Mouse (Mus musculus) stomach, postnatal 0 days (tissue): ENCODE measurements around the gene Lcn2. TPM values are rescaled to one million over a fixed set of nuclear protein-coding genes. Genes with fewer than 3 reads are reported as not detected.

Experiments used
- ATAC-seq: fragments of 200-750 bp; cut with Nextera tagmentation; 2 replicates; pipeline ENCODE4 v1.8.0; 2017; ENCODE audit not compliant: low FRiP score, low TSS enrichment
- DNase-seq: peaks from one replicate; pipeline ENCODE4 v3.0.0-alpha.2; 2016; ENCODE audit warnings: low spot score
- H3K27ac ChIP-seq: fragments of 300-500 bp; sonication (generic); replicated peaks from 2 replicates; pipeline ENCODE4 v1.5.1; 2014; ENCODE audit warnings: mild to moderate bottlenecking, control low read depth
- H3K27me3 ChIP-seq: fragments of 300-500 bp; sonication (generic); 2 replicates; pipeline ENCODE4 v1.6.1; 2014; ENCODE audit warnings: low read length; ENCODE audit not compliant: control insufficient read depth, insufficient read depth
- H3K36me3 ChIP-seq: fragments of 300-500 bp; sonication (generic); 2 replicates; pipeline ENCODE4 v1.6.1; 2014; ENCODE audit warnings: low read length, mixed read lengths; ENCODE audit not compliant: control insufficient read depth, insufficient read depth
- H3K4me1 ChIP-seq: fragments of 300-500 bp; sonication (generic); replicated peaks from 2 replicates; pipeline ENCODE4 v1.6.1; 2014; ENCODE audit warnings: antibody characterized with exemption; ENCODE audit not compliant: control insufficient read depth, insufficient read depth
- H3K4me2 ChIP-seq: fragments of 300-500 bp; sonication (generic); replicated peaks from 2 replicates; pipeline ENCODE4 v1.6.1; 2014; ENCODE audit warnings: low read depth, mild to moderate bottlenecking, control low read depth, moderate library complexity
- H3K4me3 ChIP-seq: fragments of 300-500 bp; sonication (generic); 2 replicates; pipeline ENCODE4 v1.5.1; 2014; ENCODE audit warnings: low read depth, low read length, control low read depth
- H3K9ac ChIP-seq: fragments of 300-500 bp; sonication (generic); 2 replicates; pipeline ENCODE4 v1.6.1; 2014; ENCODE audit warnings: mild to moderate bottlenecking, low read length, control low read depth, mixed read lengths
- H3K9me3 ChIP-seq: fragments of 300-500 bp; sonication (generic); 2 replicates; pipeline ENCODE4 v1.6.1; 2016; ENCODE audit warnings: low read length; ENCODE audit not compliant: control insufficient read depth
- CTCF ChIP-seq: IDR thresholded peaks from 2 replicates; pipeline ENCODE4 v1.5.1; 2016; ENCODE audit warnings: antibody characterized with exemption, low read depth, mild to moderate bottlenecking, moderate library complexity
- EP300 ChIP-seq: optimal IDR thresholded peaks from 2 replicates; pipeline ENCODE3; 2016; ENCODE audit warnings: antibody characterized with exemption
- WGBS: fragments of 180-500 bp; shearing (Covaris S2); extraction: QIAGEN DNeasy Blood & Tissue Kit; methylation state at CpG from one replicate; pipeline ENCODE4 v1.1.7; 2014; 5-methylcytosine and 5-hydroxymethylcytosine counted together
- polyA plus RNA-seq: library from polyadenylated mRNA; unstranded; fragments of >200 nt; fragmentation: Nextera tagmentation; extraction: Ambion mirVana; gene quantifications from 2 replicates; pipeline ENCODE4 v1.2.1, GENCODE M21; 2015

The Lcn2 gene
- polyA plus RNA-seq, 1 experiment from 2014 or later: 1.8 TPM

GRCm38 (mm10) chr2:32408429-32409424, 20.7 kb upstream of the Lcn2 start:
- WGBS: 50% methylated on average over 25 of the region's 25 CpGs
- ATAC-seq: peak; percentile 86

DNA sequence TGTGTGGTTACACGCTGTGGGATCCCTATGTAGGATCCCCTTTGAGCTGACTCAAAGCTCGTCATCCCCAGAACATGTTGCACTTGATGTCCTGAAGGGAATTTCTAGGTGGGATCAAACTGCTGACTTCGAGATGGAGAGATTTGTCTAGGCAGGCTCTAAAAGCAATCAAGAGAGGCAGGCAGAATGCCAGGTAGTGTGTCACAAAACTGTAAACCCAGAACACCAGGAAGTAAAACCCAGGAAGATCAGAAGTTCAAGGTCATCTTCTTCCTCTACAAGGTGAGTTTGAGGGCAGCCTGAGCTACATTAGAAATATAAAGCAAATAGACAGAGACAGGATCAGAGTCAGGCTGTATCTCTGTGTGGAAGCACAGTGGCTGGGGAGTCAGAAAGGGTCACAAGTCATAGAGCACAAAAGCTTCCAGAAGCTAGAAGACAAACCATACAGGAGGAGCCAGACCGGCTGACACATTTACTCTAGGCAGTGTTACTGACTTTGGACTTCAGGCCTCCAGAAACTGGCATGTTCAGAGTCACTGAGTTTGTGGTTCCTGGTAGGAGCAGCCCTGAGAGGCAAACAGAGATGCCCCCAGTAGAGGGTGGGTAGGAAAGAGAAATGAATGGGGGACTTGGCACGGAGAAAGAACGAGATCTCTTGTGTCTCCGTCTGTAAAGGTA, 19.2 kb upstream of the Lcn2 start:
- no peaks in the 10 kb centered on the region for H3K9me3 ChIP-seq

More at GRCm38 (mm10) chr2:32408429-32409424, 20.7 kb upstream of the Lcn2 start:
- peak; percentile 78 for DNase-seq
- no peak overlapping the region for H3K9ac ChIP-seq
- peak overlapping the region; percentile 23; the same call in 1 of the 2 replicates for H3K4me2 ChIP-seq
- no peaks in the 10 kb centered on the region for H3K9me3 ChIP-seq
- no peaks in the 10 kb centered on the region for H3K27me3 ChIP-seq
- H3K4me1 ChIP-seq: no peaks in the 10 kb centered on the region
- no peaks in the 10 kb centered on the region for H3K36me3 ChIP-seq
- TF ChIP-seq EP300 (no peak), CTCF (no peak)
- H3K27ac ChIP-seq: peak overlapping the region; percentile 82
- H3K4me3 ChIP-seq: no peak overlapping the region

DNA sequence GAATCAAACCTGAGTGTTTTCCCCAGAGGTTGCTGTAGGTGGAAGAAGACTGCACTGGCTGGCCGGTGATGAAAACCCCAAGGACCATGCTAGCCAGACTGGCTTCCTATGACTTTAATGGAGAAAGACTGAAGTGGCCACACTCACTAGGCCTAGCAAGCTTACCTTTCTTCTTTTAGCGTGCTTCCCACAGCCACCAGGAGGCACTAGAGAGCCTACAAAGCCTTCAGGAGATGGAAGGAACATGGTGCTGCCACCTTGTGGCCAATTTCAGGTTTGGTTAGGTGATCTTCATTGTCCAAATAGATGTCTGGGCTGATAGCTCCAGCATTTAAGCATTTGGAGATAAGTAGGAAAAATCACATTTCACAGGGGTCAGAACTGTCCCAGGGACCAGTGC, 16.6 kb upstream of the Lcn2 start:
- DNase-seq (peak; percentile 94), ATAC-seq (no peak; the same call in 1 of the 2 replicates)
- no peaks in the 10 kb centered on the region for H3K27me3 ChIP-seq
- H3K36me3 ChIP-seq: peaks cover 7% of the 10 kb centered on the region; the same call in 1 of the 2 replicates
- no peak overlapping the region for H3K9ac ChIP-seq
- TF ChIP-seq CTCF: peak; percentile 100
- TF ChIP-seq EP300: no peak
- H3K4me2 ChIP-seq: no peak overlapping the region
- H3K27ac ChIP-seq: no peak overlapping the region
- no peak overlapping the region for H3K4me3 ChIP-seq
- WGBS: 21% methylated on average over 2 of the region's 2 CpGs
- no peaks in the 10 kb centered on the region for H3K9me3 ChIP-seq
- H3K4me1 ChIP-seq: no peaks in the 10 kb centered on the region

More for the DNA sequence above, 19.2 kb upstream of the Lcn2 start:
- 70% methylated on average over 7 of the region's 7 CpGs for WGBS
- Histone ChIP-seq H3K27ac (peak overlapping the region; percentile 40; the same call in 1 of the 2 replicates), H3K4me2 (no peak overlapping the region), H3K9ac (no peak overlapping the region), H3K27me3 (no peaks in the 10 kb centered on the region), H3K4me1 (no peaks in the 10 kb centered on the region), H3K36me3 (peaks cover 4% of the 10 kb centered on the region; the same call in 1 of the 2 replicates), H3K4me3 (no peak overlapping the region)
- TF ChIP-seq EP300 (no peak), CTCF (no peak)
- ATAC-seq (no peak), DNase-seq (no peak)

DNA sequence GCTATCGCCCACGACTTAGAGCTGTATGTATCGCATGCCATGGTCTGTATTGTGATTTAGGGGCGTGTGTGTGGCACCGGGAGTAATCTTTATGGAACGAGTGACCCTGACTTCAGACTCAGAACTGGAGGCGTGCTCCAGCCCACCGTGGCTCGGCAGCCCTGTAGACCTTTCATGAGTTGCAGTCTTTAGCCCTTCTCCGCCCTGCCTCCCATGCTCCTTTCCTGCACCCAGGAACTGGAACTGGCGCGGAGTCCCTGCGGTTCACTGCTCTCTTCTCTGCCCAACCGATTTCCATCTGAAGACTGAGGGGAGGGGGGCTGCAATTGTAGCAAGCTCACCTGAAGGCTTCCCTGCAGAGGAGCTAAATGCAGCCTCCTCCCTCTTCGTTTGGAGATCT, 8.6 kb upstream of the Lcn2 start:
- ATAC-seq: no peak

DNA sequence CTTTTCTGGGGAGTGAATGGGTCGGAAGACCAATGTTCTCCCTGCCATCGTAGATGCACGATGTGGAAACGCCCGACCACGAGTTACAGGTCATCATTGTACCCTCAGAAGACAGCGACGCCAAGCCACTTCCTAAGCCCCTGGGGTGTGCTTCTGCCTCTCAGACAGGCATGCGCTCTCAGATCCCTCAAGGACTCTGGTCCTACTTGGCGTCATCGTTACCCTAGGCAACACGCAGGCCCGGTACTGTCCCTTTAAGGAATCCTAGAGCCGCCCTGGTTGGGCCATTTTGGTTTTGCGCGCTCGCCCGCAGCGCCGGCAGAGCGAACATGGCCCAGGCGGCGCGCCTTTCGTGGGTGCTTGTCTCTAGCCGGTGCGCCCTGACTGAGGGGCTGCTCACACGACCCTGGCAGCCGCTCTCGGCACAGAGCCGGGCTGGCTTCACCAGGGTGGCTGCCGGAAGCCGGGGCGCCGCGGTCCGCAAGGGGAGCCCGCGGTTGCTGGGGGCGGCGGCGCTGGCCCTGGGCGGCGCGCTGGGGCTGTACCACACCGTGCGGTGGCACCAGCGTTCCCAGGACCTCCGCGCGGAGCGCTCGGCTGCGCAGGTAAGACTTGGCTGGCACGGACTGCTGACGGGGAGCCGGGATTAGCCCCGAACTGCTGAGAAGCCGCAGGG, 8.0 kb upstream of the Lcn2 start:
- TF ChIP-seq CTCF (peak; percentile 25), EP300 (no peak)
- Histone ChIP-seq H3K4me3 (peak overlapping the region; percentile 76), H3K27me3 (no peaks in the 10 kb centered on the region), H3K9ac (peak overlapping the region; percentile 71), H3K27ac (peak overlapping the region; percentile 97), H3K9me3 (no peaks in the 10 kb centered on the region), H3K4me2 (peak overlapping the region; percentile 89), H3K36me3 (peaks cover 3% of the 10 kb centered on the region; the same call in 1 of the 2 replicates), H3K4me1 (peaks cover 2% of the 10 kb centered on the region; the same call in 1 of the 2 replicates)
- WGBS: under 1% methylated on average over 59 of the region's 59 CpGs
- peak; percentile 92 for DNase-seq
- ATAC-seq: peak; percentile 93

More for the DNA sequence above, 8.6 kb upstream of the Lcn2 start:
- Histone ChIP-seq H3K27me3 (no peaks in the 10 kb centered on the region), H3K9me3 (no peaks in the 10 kb centered on the region), H3K27ac (peak overlapping the region; percentile 97), H3K36me3 (peaks cover 3% of the 10 kb centered on the region; the same call in 1 of the 2 replicates), H3K4me1 (peaks cover 2% of the 10 kb centered on the region; the same call in 1 of the 2 replicates), H3K4me2 (peak overlapping the region; percentile 89), H3K9ac (peak overlapping the region; percentile 71), H3K4me3 (peak overlapping the region; percentile 76)
- peak; percentile 40 for DNase-seq
- 0% methylated on average over 15 of the region's 15 CpGs for WGBS
- TF ChIP-seq CTCF: no peak
- no peak for TF ChIP-seq EP300
